Mouse (Mus musculus): ENCODE measurements around the gene Trak1.

DNA sequence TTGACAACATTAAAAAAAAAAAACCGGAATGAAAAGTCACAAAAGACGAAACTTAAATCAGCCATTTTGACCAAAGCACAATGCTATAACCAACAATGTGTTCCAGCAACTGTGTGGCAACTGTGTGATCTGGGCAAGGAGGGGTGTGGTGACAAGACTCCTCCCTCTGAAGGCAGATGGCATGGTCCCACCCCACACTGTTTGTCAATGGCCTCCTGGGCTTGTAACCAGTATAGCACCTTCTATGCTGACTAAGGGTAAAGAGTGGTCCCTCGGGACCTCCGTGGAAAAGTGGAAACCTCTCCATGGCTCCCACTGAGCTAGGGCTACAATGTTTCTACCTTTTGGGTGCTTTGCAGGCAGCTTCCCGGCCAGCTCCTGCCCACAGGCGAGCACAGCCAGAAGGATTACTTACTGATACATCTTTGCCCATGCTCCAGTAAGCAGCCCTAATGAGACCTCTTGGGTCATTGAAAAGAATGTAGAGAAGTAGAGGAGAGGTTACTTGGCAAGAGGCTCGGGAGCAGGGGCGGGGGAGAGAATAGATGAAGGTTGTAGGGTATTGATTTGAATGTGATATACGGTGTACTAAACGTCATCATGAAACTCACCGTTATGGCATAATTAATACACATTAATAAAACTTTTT is 194.4 kb downstream of the Trak1 start:
- TF ChIP-seq CTCF (IDR thresholded peaks at IDR 0.05; ENCODE audit: low read depth), result no peak
- TF ChIP-seq EP300 (IDR thresholded peaks at IDR 0.05; ENCODE audit: low read depth), result no peak

Data from liver, postnatal 0 days (tissue).